Mouse (Mus musculus) kidney, embryonic 15.5 days (tissue): Measurements from ENCODE around the gene Fsip1. TPM values are rescaled to one million over a fixed set of nuclear protein-coding genes. Genes with fewer than 3 reads are reported as not detected.
A peak's percentile ranks its signal among the peaks of the same experiment; 100 is the strongest.

ENCODE experiments used
- ATAC-seq: fragments of 200-750 bp; cut with Nextera tagmentation; replicated peaks from 2 replicates; pipeline ENCODE4 v1.8.0; 2017; ENCODE audit warnings: moderate TSS enrichment; ENCODE audit not compliant: low FRiP score
- H3K27ac ChIP-seq: fragments of 300-500 bp; sonication (generic); 2 replicates; pipeline ENCODE4 v1.5.1; 2015; ENCODE audit warnings: mild to moderate bottlenecking, inconsistent platforms
- H3K27me3 ChIP-seq: fragments of 300-500 bp; sonication (generic); 2 replicates; pipeline ENCODE4 v1.6.1; 2015; ENCODE audit warnings: inconsistent platforms
- H3K36me3 ChIP-seq: fragments of 300-500 bp; sonication (generic); 2 replicates; pipeline ENCODE4 v1.6.1; 2015; ENCODE audit warnings: inconsistent platforms
- H3K4me1 ChIP-seq: fragments of 300-500 bp; sonication (generic); 2 replicates; pipeline ENCODE4 v1.6.1; 2015; ENCODE audit warnings: inconsistent platforms
- H3K4me2 ChIP-seq: fragments of 300-500 bp; sonication (generic); 2 replicates; pipeline ENCODE4 v1.6.1; 2015; ENCODE audit warnings: moderate library complexity, mild to moderate bottlenecking, inconsistent platforms
- H3K4me3 ChIP-seq: fragments of 300-500 bp; sonication (generic); replicated peaks from 2 replicates; pipeline ENCODE4 v1.5.1; 2015; ENCODE audit warnings: mild to moderate bottlenecking, inconsistent platforms
- H3K9ac ChIP-seq: fragments of 300-500 bp; sonication (generic); 2 replicates; pipeline ENCODE4 v1.6.1; 2015; ENCODE audit warnings: mild to moderate bottlenecking, inconsistent platforms
- H3K9me3 ChIP-seq: fragments of 300-500 bp; sonication (generic); replicated peaks from 2 replicates; pipeline ENCODE4 v1.6.1; 2016; ENCODE audit warnings: inconsistent platforms
- WGBS: fragments of 180-500 bp; shearing (Covaris S2); methylation state at CpG from one replicate; pipeline ENCODE4 v1.1.7; 2015; ENCODE audit warnings: mixed read lengths; 5-methylcytosine and 5-hydroxymethylcytosine counted together
- polyA plus RNA-seq: library from polyadenylated mRNA; unstranded; fragments of >200 nt; fragmentation: Nextera tagmentation; extraction: Ambion mirVana; gene quantifications from 2 replicates; pipeline ENCODE4 v1.2.1, GENCODE M21; 2015

The Fsip1 gene
- polyA plus RNA-seq, 1 experiment from 2014 or later = 0.93 TPM

- H3K36me3 ChIP-seq = peaks cover 88% of the 10 kb centered on the region
- no peaks in the 10 kb centered on the region for H3K27me3 ChIP-seq
- no peak overlapping the region for H3K4me3 ChIP-seq
- H3K4me2 ChIP-seq = no peak overlapping the region
- H3K9me3 ChIP-seq = no peaks in the 10 kb centered on the region
- H3K9ac ChIP-seq = no peak overlapping the region
- WGBS = 87% methylated on average over 7 of the region's 7 CpGs
- H3K4me1 ChIP-seq = peaks cover 34% of the 10 kb centered on the region
- no peak for ATAC-seq
- H3K27ac ChIP-seq = 0 out of 2 replicates have a peak overlapping the region, but pooled peaks have one; percentile 51
Observed at GRCm38 (mm10) chr2:118118515-118118914, 138.3 kb downstream of the Fsip1 start.

- no peak overlapping the region for H3K4me2 ChIP-seq
- H3K4me3 ChIP-seq = no peak overlapping the region
- no peaks in the 10 kb centered on the region for H3K9me3 ChIP-seq
- H3K27me3 ChIP-seq = peaks cover 3% of the 10 kb centered on the region; the same call in 1 of the 2 replicates
- ATAC-seq = no peak
- peak overlapping the region; percentile 51; the same call in 1 of the 2 replicates for H3K27ac ChIP-seq
- no peak overlapping the region for H3K9ac ChIP-seq
- WGBS = 43% methylated on average over 6 of the region's 6 CpGs
- H3K36me3 ChIP-seq = peaks cover 83% of the 10 kb centered on the region
- H3K4me1 ChIP-seq = peaks cover 38% of the 10 kb centered on the region
Observed at GRCm38 (mm10) chr2:118118045-118118444, 138.7 kb downstream of the Fsip1 start.

GRCm38 (mm10) chr2:118117401-118117800 lies 139.4 kb downstream of the Fsip1 start:
- Histone ChIP-seq H3K9ac (no peak overlapping the region), H3K36me3 (peaks cover 77% of the 10 kb centered on the region)
- no peak for ATAC-seq

GRCm38 (mm10) chr2:118116754-118117290 lies 139.9 kb downstream of the Fsip1 start:
- H3K9me3 ChIP-seq = no peaks in the 10 kb centered on the region
- ATAC-seq = no peak
- peaks cover 5% of the 10 kb centered on the region; the same call in 1 of the 2 replicates for H3K27me3 ChIP-seq
- 68% methylated on average over 3 of the region's 3 CpGs for WGBS
- H3K4me3 ChIP-seq = no peak overlapping the region
- H3K36me3 ChIP-seq = peaks cover 71% of the 10 kb centered on the region
- H3K4me2 ChIP-seq = no peak overlapping the region
- H3K27ac ChIP-seq = no peak overlapping the region
- H3K9ac ChIP-seq = no peak overlapping the region
- H3K4me1 ChIP-seq = peaks cover 45% of the 10 kb centered on the region

More at GRCm38 (mm10) chr2:118117401-118117800, 139.4 kb downstream of the Fsip1 start:
- Histone ChIP-seq H3K27me3 (peaks cover 5% of the 10 kb centered on the region; the same call in 1 of the 2 replicates), H3K4me2 (no peak overlapping the region), H3K4me1 (peaks cover 43% of the 10 kb centered on the region), H3K9me3 (no peaks in the 10 kb centered on the region), H3K4me3 (no peak overlapping the region), H3K27ac (no peak overlapping the region)
- WGBS = 61% methylated on average over 11 of the region's 11 CpGs

- no peak for ATAC-seq
- peaks cover 64% of the 10 kb centered on the region for H3K36me3 ChIP-seq
Observed at GRCm38 (mm10) chr2:118116180-118116579, 140.6 kb downstream of the Fsip1 start.

GRCm38 (mm10) chr2:118115647-118116046 lies 141.1 kb downstream of the Fsip1 start:
- peaks cover 59% of the 10 kb centered on the region for H3K36me3 ChIP-seq
- no peak overlapping the region for H3K4me3 ChIP-seq
- no peak overlapping the region for H3K9ac ChIP-seq
- 78% methylated on average over 7 of the region's 7 CpGs for whole genome bisulfite sequencing
- no peak overlapping the region for H3K4me2 ChIP-seq
- no peak for ATAC-seq
- no peak overlapping the region for H3K27ac ChIP-seq
- H3K9me3 ChIP-seq = no peaks in the 10 kb centered on the region
- H3K27me3 ChIP-seq = peaks cover 5% of the 10 kb centered on the region; the same call in 1 of the 2 replicates
- peaks cover 48% of the 10 kb centered on the region for H3K4me1 ChIP-seq

More at GRCm38 (mm10) chr2:118116180-118116579, 140.6 kb downstream of the Fsip1 start:
- Histone ChIP-seq H3K4me3 (no peak overlapping the region), H3K4me2 (no peak overlapping the region), H3K4me1 (peaks cover 45% of the 10 kb centered on the region), H3K9me3 (no peaks in the 10 kb centered on the region), H3K9ac (no peak overlapping the region), H3K27me3 (peaks cover 5% of the 10 kb centered on the region; the same call in 1 of the 2 replicates), H3K27ac (no peak overlapping the region)
- WGBS = 64% methylated on average over 2 of the region's 2 CpGs

- peak overlapping the region; percentile 61 for H3K4me3 ChIP-seq
- 72% methylated on average over 10 of the region's 10 CpGs for WGBS
- H3K27ac ChIP-seq = 0 out of 2 replicates have a peak overlapping the region, but pooled peaks have one; percentile 45
- peaks cover 10% of the 10 kb centered on the region; the same call in 1 of the 2 replicates for H3K27me3 ChIP-seq
- H3K4me1 ChIP-seq = peaks cover 54% of the 10 kb centered on the region
- no peak for ATAC-seq
- H3K9ac ChIP-seq = no peak overlapping the region
- H3K36me3 ChIP-seq = peaks cover 49% of the 10 kb centered on the region
- H3K9me3 ChIP-seq = no peaks in the 10 kb centered on the region
- H3K4me2 ChIP-seq = peak overlapping the region; percentile 77
Observed at GRCm38 (mm10) chr2:118114671-118115070, 142.1 kb downstream of the Fsip1 start.

GRCm38 (mm10) chr2:118113808-118114524 lies 142.8 kb downstream of the Fsip1 start:
- Histone ChIP-seq H3K4me2 (peak overlapping the region; percentile 77), H3K4me1 (peaks cover 54% of the 10 kb centered on the region), H3K4me3 (peak overlapping the region; percentile 61), H3K9ac (no peak overlapping the region), H3K9me3 (no peaks in the 10 kb centered on the region), H3K36me3 (peaks cover 42% of the 10 kb centered on the region), H3K27ac (peak overlapping the region; percentile 45), H3K27me3 (peaks cover 11% of the 10 kb centered on the region; the same call in 1 of the 2 replicates)
- WGBS = 34% methylated on average over 8 of the region's 8 CpGs
- no peak for ATAC-seq

GRCm38 (mm10) chr2:118112846-118113479 lies 143.8 kb downstream of the Fsip1 start:
- H3K4me1 ChIP-seq = peaks cover 49% of the 10 kb centered on the region
- H3K4me2 ChIP-seq = peak overlapping the region; percentile 77
- H3K27ac ChIP-seq = no peak overlapping the region
- peak overlapping the region; percentile 61 for H3K4me3 ChIP-seq
- H3K9ac ChIP-seq = peak overlapping the region; percentile 45
- 67% methylated on average over 21 of the region's 21 CpGs for WGBS
- peaks cover 11% of the 10 kb centered on the region; the same call in 1 of the 2 replicates for H3K27me3 ChIP-seq
- no peak for ATAC-seq
- no peaks in the 10 kb centered on the region for H3K9me3 ChIP-seq
- peaks cover 32% of the 10 kb centered on the region for H3K36me3 ChIP-seq

- Histone ChIP-seq H3K27ac (no peak overlapping the region), H3K9me3 (no peaks in the 10 kb centered on the region), H3K4me3 (peak overlapping the region; percentile 61), H3K27me3 (peaks cover 11% of the 10 kb centered on the region; the same call in 1 of the 2 replicates), H3K9ac (peak overlapping the region; percentile 45), H3K4me2 (peak overlapping the region; percentile 77), H3K4me1 (peaks cover 48% of the 10 kb centered on the region), H3K36me3 (peaks cover 27% of the 10 kb centered on the region)
- WGBS = 22% methylated on average over 5 of the region's 5 CpGs
- no peak for ATAC-seq
Observed at GRCm38 (mm10) chr2:118112438-118112837, 144.3 kb downstream of the Fsip1 start.

- Histone ChIP-seq H3K9ac (peak within 1 kb of the TSS; percentile 45), H3K4me2 (peak within 1 kb of the TSS; percentile 77), H3K27me3 (peaks cover 11% of the 10 kb centered on the region; the same call in 1 of the 2 replicates), H3K4me3 (peak within 1 kb of the TSS; percentile 61), H3K9me3 (no peaks in the 10 kb centered on the region), H3K4me1 (peaks cover 45% of the 10 kb centered on the region), H3K36me3 (peaks cover 19% of the 10 kb centered on the region), H3K27ac (peak within 1 kb of the TSS; percentile 86)
- under 1% methylated on average over 36 of the region's 36 CpGs for WGBS
- peak; percentile 86 for ATAC-seq
Observed at GRCm38 (mm10) chr2:118111488-118112131, 145.2 kb downstream of the Fsip1 start, which contains the start of gene Thbs1. Gene Thbs1, plus strand, starts transcription at chr2:118111876.
